Mouse (Mus musculus) C2C12 (cell line): ENCODE data around the gene Sfxn4.

Experiments used
- CTCF ChIP-seq: IDR thresholded peaks from one replicate; pipeline ENCODE4 v1.5.1; 2011; ENCODE audit not compliant: control insufficient read depth, insufficient read depth, insufficient read length
- MYOG ChIP-seq: IDR thresholded peaks from one replicate; pipeline ENCODE4 v1.6.1; 2011; ENCODE audit not compliant: control insufficient read depth, insufficient read length; ENCODE audit errors: extremely low read depth

DNA sequence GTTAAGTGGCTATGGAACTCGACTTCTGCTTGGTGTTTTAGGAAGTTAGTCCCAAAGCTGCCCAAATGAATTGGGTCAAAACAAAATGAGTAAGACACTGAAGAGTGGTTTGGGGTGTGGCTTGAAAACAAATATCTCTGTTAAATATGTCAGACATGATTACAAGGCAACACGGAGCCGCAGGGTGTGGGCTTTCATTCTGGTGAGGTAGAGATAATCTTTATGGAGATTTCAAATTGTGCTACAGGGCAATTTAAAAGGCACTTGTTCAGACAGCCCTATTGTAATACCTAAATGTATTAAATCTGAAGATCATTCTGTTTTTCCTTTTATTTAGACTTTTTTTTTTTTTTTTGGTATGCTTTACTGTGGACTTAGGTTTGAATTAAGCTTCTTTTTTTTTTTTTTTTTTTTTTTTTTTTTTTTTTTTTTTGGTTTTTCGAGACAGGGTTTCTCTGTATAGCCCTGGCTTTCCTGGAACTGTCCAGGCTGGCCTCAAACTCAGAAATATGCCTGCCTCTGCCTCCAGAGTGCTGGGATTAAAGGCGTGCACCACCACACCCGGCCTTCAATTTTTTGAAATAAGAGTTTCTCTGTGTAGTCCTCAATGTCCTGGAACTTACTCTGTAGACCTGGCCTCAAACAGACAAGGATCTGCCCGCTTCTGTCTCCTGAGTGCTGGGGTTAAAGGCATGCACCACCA, 61.3 kb downstream of the Sfxn4 start:
- no peak for TF ChIP-seq MYOG
- no peak for TF ChIP-seq CTCF
